Mouse (Mus musculus) CH12.LX (cell line): Measurements from ENCODE around the gene Tex22.

Experiments
- CTCF ChIP-seq, 2 experiments: IDR thresholded peaks in 1 of 2; conservative IDR thresholded peaks in 1 of 2; 2 replicates each; pipeline ENCODE4 v1.5.1; 2011 to 2012; ENCODE audit warnings: low read depth in 2 of 2, low read length in 2 of 2, improper control_type of control experiment in 1 of 2, inconsistent platforms in 1 of 2, mild to moderate bottlenecking in 1 of 2, moderate library complexity in 1 of 2
- ETS1 ChIP-seq: conservative IDR thresholded peaks from 2 replicates; pipeline ENCODE4 v1.6.1; 2012; ENCODE audit warnings: low read depth, mild to moderate bottlenecking, inconsistent platforms, low read length, improper control_type of control experiment, moderate library complexity
- GABPA ChIP-seq: IDR thresholded peaks from 2 replicates; pipeline ENCODE4 v1.6.1; 2012; ENCODE audit warnings: low read depth, low read length, improper control_type of control experiment, inconsistent platforms; ENCODE audit not compliant: insufficient replicate concordance
- IRF4 ChIP-seq: IDR thresholded peaks from 2 replicates; pipeline ENCODE4 v1.6.1; 2014; ENCODE audit warnings: low read depth, mild to moderate bottlenecking, inconsistent platforms, low read length, improper control_type of control experiment
- JUN ChIP-seq: IDR thresholded peaks from 2 replicates; pipeline ENCODE4 v1.6.1; 2011; ENCODE audit warnings: low read depth, mild to moderate bottlenecking, low read length, improper control_type of control experiment, moderate library complexity; ENCODE audit not compliant: insufficient read depth
- KAT2A ChIP-seq: IDR thresholded peaks from 2 replicates; pipeline ENCODE4 v1.6.1; 2012; ENCODE audit warnings: low read length, improper control_type of control experiment, inconsistent platforms; ENCODE audit not compliant: insufficient replicate concordance
- MAFK ChIP-seq: IDR thresholded peaks from 2 replicates; pipeline ENCODE4 v1.6.1; 2011; ENCODE audit warnings: low read length, improper control_type of control experiment; ENCODE audit not compliant: insufficient replicate concordance
- MYC ChIP-seq: IDR thresholded peaks from 2 replicates; pipeline ENCODE4 v1.6.1; 2011; ENCODE audit warnings: low read depth, mild to moderate bottlenecking, improper control_type of control experiment, low read length
- POLR2A ChIP-seq: IDR thresholded peaks from 2 replicates; pipeline ENCODE4 v1.6.1; 2011; ENCODE audit warnings: low read depth, mild to moderate bottlenecking, improper control_type of control experiment, low read length
- TBP ChIP-seq: conservative IDR thresholded peaks from 2 replicates; pipeline ENCODE4 v1.6.1; 2011; ENCODE audit warnings: low read depth, low read length, improper control_type of control experiment
- USF1 ChIP-seq: IDR thresholded peaks from 2 replicates; pipeline ENCODE4 v1.6.1; 2014; ENCODE audit warnings: low read depth, mild to moderate bottlenecking, inconsistent platforms, low read length, improper control_type of control experiment
- USF2 ChIP-seq: conservative IDR thresholded peaks from 2 replicates; pipeline ENCODE4 v1.6.1; 2011; ENCODE audit warnings: low read depth, low read length, improper control_type of control experiment

- TF ChIP-seq ETS1 (no peak), MYC (no peak), TBP (no peak), MAFK (no peak), KAT2A (no peak), JUN (no peak), USF2 (no peak), CTCF (conservative IDR thresholded peaks at IDR 0.05 in 1 of 2, IDR thresholded peaks at IDR 0.05 in 1 of 2; ENCODE audit: low read depth in 2 of 2, low read length in 2 of 2) (no peak), USF1 (no peak), POLR2A (no peak), IRF4 (no peak), GABPA (no peak)
Measured at GRCm38 (mm10) chr12:113061606-113062005, 12.7 kb upstream of the Tex22 start.
